Mouse (Mus musculus): ENCODE measurements around the gene Gabra2. TPM values are rescaled to one million over a fixed set of nuclear protein-coding genes. Genes with fewer than 3 reads are reported as not detected.

Gene Gabra2
- total RNA-seq (2017) = not detected in 3 replicates

GRCm38 (mm10) chr5:71095725-71096607 is at the start of gene Gabra2:
TSS of gene Gabra2 (minus strand) at chr5:71095849.
- no peak for ATAC-seq (replicated peaks; ENCODE audit: insufficient number of reproducible peaks, low FRiP score, low TSS enrichment, poor library complexity, severe bottlenecking)

- ATAC-seq (replicated peaks; ENCODE audit: insufficient number of reproducible peaks, low FRiP score, low TSS enrichment, poor library complexity, severe bottlenecking) = no peak
These were observed 41.0 kb upstream of the Gabra2 start for GRCm38 (mm10) chr5:71136691-71137090.

GRCm38 (mm10) chr5:71135840-71136239 is 40.2 kb upstream of the Gabra2 start:
- ATAC-seq (replicated peaks; ENCODE audit: insufficient number of reproducible peaks, low FRiP score, low TSS enrichment, poor library complexity, severe bottlenecking) = no peak

GRCm38 (mm10) chr5:71127721-71128120 is 32.1 kb upstream of the Gabra2 start:
- ATAC-seq (replicated peaks; ENCODE audit: insufficient number of reproducible peaks, low FRiP score, low TSS enrichment, poor library complexity, severe bottlenecking) = no peak

- no peak for ATAC-seq (replicated peaks; ENCODE audit: insufficient number of reproducible peaks, low FRiP score, low TSS enrichment, poor library complexity, severe bottlenecking)
These were observed 19.6 kb upstream of the Gabra2 start for GRCm38 (mm10) chr5:71115216-71115615.

- no peak for ATAC-seq (replicated peaks; ENCODE audit: insufficient number of reproducible peaks, low FRiP score, low TSS enrichment, poor library complexity, severe bottlenecking)
These were observed 469 bp downstream of the Gabra2 start for GRCm38 (mm10) chr5:71095180-71095579.

GRCm38 (mm10) chr5:71094776-71095175 is 873 bp downstream of the Gabra2 start:
- ATAC-seq (replicated peaks; ENCODE audit: insufficient number of reproducible peaks, low FRiP score, low TSS enrichment, poor library complexity, severe bottlenecking) = no peak

- ATAC-seq (replicated peaks; ENCODE audit: insufficient number of reproducible peaks, low FRiP score, low TSS enrichment, poor library complexity, severe bottlenecking) = no peak
These were observed 1.8 kb downstream of the Gabra2 start for GRCm38 (mm10) chr5:71093807-71094206.

- ATAC-seq (replicated peaks; ENCODE audit: insufficient number of reproducible peaks, low FRiP score, low TSS enrichment, poor library complexity, severe bottlenecking) = no peak
These were observed 3.2 kb downstream of the Gabra2 start for GRCm38 (mm10) chr5:71092475-71092874.

- no peak for ATAC-seq (replicated peaks; ENCODE audit: insufficient number of reproducible peaks, low FRiP score, low TSS enrichment, poor library complexity, severe bottlenecking)
These were observed 3.7 kb downstream of the Gabra2 start for GRCm38 (mm10) chr5:71091926-71092325.

GRCm38 (mm10) chr5:71078861-71079260 is 16.8 kb downstream of the Gabra2 start:
- ATAC-seq (replicated peaks; ENCODE audit: insufficient number of reproducible peaks, low FRiP score, low TSS enrichment, poor library complexity, severe bottlenecking) = no peak

- ATAC-seq (replicated peaks; ENCODE audit: insufficient number of reproducible peaks, low FRiP score, low TSS enrichment, poor library complexity, severe bottlenecking) = no peak
These were observed 34.0 kb downstream of the Gabra2 start for GRCm38 (mm10) chr5:71061696-71062095.

GRCm38 (mm10) chr5:71058047-71058446 is 37.6 kb downstream of the Gabra2 start:
- no peak for ATAC-seq (replicated peaks; ENCODE audit: insufficient number of reproducible peaks, low FRiP score, low TSS enrichment, poor library complexity, severe bottlenecking)

- no peak for ATAC-seq (replicated peaks; ENCODE audit: insufficient number of reproducible peaks, low FRiP score, low TSS enrichment, poor library complexity, severe bottlenecking)
These were observed 58.3 kb downstream of the Gabra2 start for GRCm38 (mm10) chr5:71037352-71037751.

GRCm38 (mm10) chr5:71025956-71026355 is 69.7 kb downstream of the Gabra2 start:
- ATAC-seq (replicated peaks; ENCODE audit: insufficient number of reproducible peaks, low FRiP score, low TSS enrichment, poor library complexity, severe bottlenecking) = no peak

- ATAC-seq (replicated peaks; ENCODE audit: insufficient number of reproducible peaks, low FRiP score, low TSS enrichment, poor library complexity, severe bottlenecking) = no peak
These were observed 83.9 kb downstream of the Gabra2 start for GRCm38 (mm10) chr5:71011751-71012150.

GRCm38 (mm10) chr5:71011271-71011670 is 84.4 kb downstream of the Gabra2 start:
- ATAC-seq (replicated peaks; ENCODE audit: insufficient number of reproducible peaks, low FRiP score, low TSS enrichment, poor library complexity, severe bottlenecking) = no peak

GRCm38 (mm10) chr5:71010797-71011196 is 84.9 kb downstream of the Gabra2 start:
- no peak for ATAC-seq (replicated peaks; ENCODE audit: insufficient number of reproducible peaks, low FRiP score, low TSS enrichment, poor library complexity, severe bottlenecking)

GRCm38 (mm10) chr5:70995617-70996325 is 99.9 kb downstream of the Gabra2 start:
- ATAC-seq (replicated peaks; ENCODE audit: insufficient number of reproducible peaks, low FRiP score, low TSS enrichment, poor library complexity, severe bottlenecking) = no peak

GRCm38 (mm10) chr5:70993281-70993680 is 102.4 kb downstream of the Gabra2 start:
- ATAC-seq (replicated peaks; ENCODE audit: insufficient number of reproducible peaks, low FRiP score, low TSS enrichment, poor library complexity, severe bottlenecking) = no peak

All from monocyte, adult 5-6 weeks (primary cell).